Mouse (Mus musculus) right cerebral cortex, postnatal 25 days (tissue): ENCODE results near the gene Ywhag.

Experiments
- DNase-seq: peaks from one replicate; pipeline ENCODE4 v3.0.0; 2022

The Ywhag gene

GRCm38 (mm10) chr5:135879449-135880158, 54.8 kb downstream of the Ywhag start:
- DNase-seq, result no peak

GRCm38 (mm10) chr5:135877831-135878231, 56.6 kb downstream of the Ywhag start:
- no peak for DNase-seq

GRCm38 (mm10) chr5:135877180-135877579, 57.2 kb downstream of the Ywhag start:
- DNase-seq, result peak; percentile 45

- no peak for DNase-seq
These were observed 60.7 kb downstream of the Ywhag start for GRCm38 (mm10) chr5:135873753-135874152.

GRCm38 (mm10) chr5:135872996-135873395, 61.4 kb downstream of the Ywhag start:
- DNase-seq, result no peak

GRCm38 (mm10) chr5:135870505-135870904, 63.9 kb downstream of the Ywhag start:
- DNase-seq, result no peak

GRCm38 (mm10) chr5:135869661-135870423, 64.6 kb downstream of the Ywhag start:
- DNase-seq, result no peak

- DNase-seq, result no peak
These were observed 65.8 kb downstream of the Ywhag start for GRCm38 (mm10) chr5:135868653-135869052.

- peak; percentile 71 for DNase-seq
These were observed 66.5 kb downstream of the Ywhag start for GRCm38 (mm10) chr5:135867637-135868593.

GRCm38 (mm10) chr5:135866662-135867061, 67.8 kb downstream of the Ywhag start:
- DNase-seq, result no peak
